Mouse (Mus musculus): ENCODE results near the gene Slc24a4.

Gene Slc24a4

DNA sequence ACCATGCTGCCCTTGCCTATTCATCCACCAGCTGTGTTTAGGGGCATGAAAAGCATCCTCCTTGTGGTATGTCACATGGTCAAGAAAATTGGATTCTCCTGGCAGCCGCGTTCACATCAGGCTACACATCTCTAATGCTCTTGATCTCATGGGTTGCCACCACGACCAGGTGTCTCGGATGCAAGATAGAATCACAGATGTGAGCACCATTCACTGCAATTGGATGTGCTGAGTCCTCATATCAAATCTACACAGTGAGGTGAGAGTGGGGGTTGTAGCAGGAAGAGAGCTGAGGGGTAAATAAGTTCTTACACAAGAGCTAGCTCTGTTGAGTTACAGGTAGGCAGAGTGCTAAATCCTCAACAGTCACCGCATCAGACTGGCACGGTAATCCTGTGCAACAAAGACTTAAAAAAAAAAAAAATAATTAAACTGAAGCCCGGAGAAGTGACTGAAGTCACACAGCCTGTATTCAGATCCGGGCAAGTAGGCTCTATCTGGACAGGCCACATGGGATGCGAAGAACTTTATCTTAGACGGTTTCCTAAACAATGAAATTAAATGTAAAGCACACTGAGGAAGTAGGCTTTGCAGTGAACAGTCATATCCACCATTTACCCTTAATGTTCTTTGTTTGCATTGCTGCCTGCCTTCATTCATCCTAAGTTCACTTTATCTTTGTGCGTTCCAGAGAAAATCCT is 180.7 kb downstream of the Slc24a4 start:
- no peak for DNase-seq (ENCODE audit: low spot score)

- DNase-seq (ENCODE audit: low spot score): no peak
These were observed 181.3 kb downstream of the Slc24a4 start for GRCm38 (mm10) chr12:102309800-102310195.

DNA sequence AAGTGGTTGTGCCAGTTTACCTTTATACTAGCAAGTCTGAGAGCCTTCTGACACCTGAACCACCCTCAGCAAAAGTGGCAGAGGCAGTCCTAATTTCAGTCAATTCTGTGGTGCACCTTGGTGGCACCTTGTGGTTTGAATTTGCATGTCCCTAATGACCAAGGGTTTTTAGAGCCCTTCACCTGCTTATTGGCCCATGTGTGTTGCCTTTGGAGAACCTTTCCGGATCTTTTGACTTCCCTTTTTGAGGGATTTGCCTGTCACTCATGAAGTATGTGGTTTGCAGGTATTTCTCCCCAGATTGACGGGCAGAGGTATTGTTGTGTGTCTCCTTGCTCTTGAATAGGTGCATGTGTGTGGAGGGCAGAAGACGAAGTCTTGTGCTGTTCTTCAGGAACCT is 181.7 kb downstream of the Slc24a4 start:
- no peak for DNase-seq (ENCODE audit: low spot score)

DNA sequence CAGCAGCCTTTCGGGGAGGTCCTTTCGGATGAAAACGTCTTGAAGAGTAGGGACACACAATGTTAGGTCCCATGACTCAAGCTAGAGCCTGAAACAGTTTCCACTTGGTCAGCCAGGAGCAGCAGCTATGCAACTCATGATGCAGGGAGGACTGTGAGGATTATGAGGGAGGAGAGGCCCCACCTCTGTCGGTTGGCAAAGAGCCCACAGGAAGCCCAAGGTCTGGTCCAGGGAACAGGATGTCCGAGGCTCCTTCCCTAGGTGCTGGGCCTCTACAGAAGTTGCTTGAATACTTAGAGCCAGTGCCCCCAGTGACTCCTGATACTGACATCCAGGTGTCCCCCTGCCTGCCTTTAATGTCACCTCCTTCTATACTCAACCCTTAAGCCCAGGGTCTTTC is 182.9 kb downstream of the Slc24a4 start:
- DNase-seq (ENCODE audit: low spot score): no peak

Data from embryo, embryonic 10 days (tissue).